Comparison of ENCODE assay signal across 9 mouse cellular contexts in genomic region chr11:67085489-67085888, GRCm38 (mm10). TPM values are rescaled to one million over a fixed set of nuclear protein-coding genes. Genes with fewer than 3 reads are reported as not detected.
DNase-seq lines count a peak whose midpoint lies in the region; ATAC-seq lines count a peak whose summit lies in the region.
"Had no signal": no experiment of that assay in that cellular context is flagged by ENCODE, and none has a peak within 500 bp of the region (broad histone marks: within the 10 kb centered on the region; RNA-seq: fewer than 3 reads in every experiment).

No protein-coding gene starts in this region.

- H3K4me3 ChIP-seq in heart, embryonic 12.5 days = no peak overlapping the region

- H3K27ac ChIP-seq in heart, embryonic 12.5 days (ENCODE audit: poor library complexity, severe bottlenecking) = no peak overlapping the region
- H3K27ac ChIP-seq: macrophage had no signal

- ATAC-seq in heart, embryonic 12.5 days (ENCODE audit: insufficient number of reproducible peaks, low FRiP score) = no peak
- ATAC-seq in megakaryocyte, adult 5-6 weeks (ENCODE audit: poor library complexity, severe bottlenecking) = peak; percentile 92

- no peak overlapping the region for H3K9ac ChIP-seq in heart, embryonic 12.5 days

- no peaks in the 10 kb centered on the region for H3K9me3 ChIP-seq in heart, embryonic 12.5 days (replicated peaks)

- no peaks in the 10 kb centered on the region for H3K36me3 ChIP-seq in heart, embryonic 12.5 days

- intact Hi-C loops in gastrocnemius, postnatal 14 days (cut with DNase I; ENCODE audit: low total_unique reads) = no loop called here

- peak; percentile 24 to 57 for DNase-seq in heart, adult 9 months (ENCODE audit: low spot score in 2 of 2)
- peak; percentile 86 for DNase-seq in R1 (ENCODE audit: low read depth, low spot score)
- peak; percentile 62 for DNase-seq in cerebellum, adult 9-11 months
- DNase-seq in gastrocnemius, postnatal 14 days = peak; percentile 68
- DNase-seq in layer of hippocampus, adult 9-11 months = peak; percentile 73
- DNase-seq in spleen, adult 12 weeks (ENCODE audit: low spot score) = peak; percentile 36

- H3K4me1 ChIP-seq in heart, embryonic 12.5 days (replicated peaks) = peaks cover 12% of the 10 kb centered on the region

- no peak overlapping the region for H3K4me2 ChIP-seq in heart, embryonic 12.5 days

- H3K27me3 ChIP-seq in heart, embryonic 12.5 days (replicated peaks) = peaks cover 59% of the 10 kb centered on the region

- 5% methylated on average over 6 of the region's 6 CpGs for WGBS in heart, embryonic 12.5 days

RNA-seq across cellular contexts. Expression of gene Myh3, which starts 7.4 kb away (rescaled TPM):
- 0.47 and 0.55 TPM in 2 replicates for polyA plus RNA-seq in heart, embryonic 12.5 days (2016; fragmentation: Nextera tagmentation; extraction: Ambion mirVana)
- 10 to 100 TPM; 33.8 to 49.2 TPM for total RNA-seq in gastrocnemius, postnatal 14 days (2021)
- 0.07 TPM in 1 of 2 replicates, not detected in the other for total RNA-seq in megakaryocyte, adult 5-6 weeks (2015)
- total RNA-seq in megakaryocyte, adult 5-6 weeks (2017) = not detected in 2 replicates

RNA-seq across cellular contexts. Expression of gene Sco1, which starts 33.0 kb away (rescaled TPM):
- 24.3 and 25.8 TPM in 2 replicates for polyA plus RNA-seq in heart, embryonic 12.5 days (2016; fragmentation: Nextera tagmentation; extraction: Ambion mirVana)
- total RNA-seq in gastrocnemius, postnatal 14 days (2021) = 1 to 10 TPM; 8.5 to 8.6 TPM
- 5.5 and 6.7 TPM in 2 replicates for total RNA-seq in megakaryocyte, adult 5-6 weeks (2015)
- total RNA-seq in megakaryocyte, adult 5-6 weeks (2017) = 19.1 and 20.6 TPM in 2 replicates

RNA-seq across cellular contexts. Expression of gene Adprm, which starts 33.1 kb away (rescaled TPM):
- 20.1 and 21.2 TPM in 2 replicates for polyA plus RNA-seq in heart, embryonic 12.5 days (2016; fragmentation: Nextera tagmentation; extraction: Ambion mirVana)
- 1 to 10 TPM; 5.6 to 7.8 TPM for total RNA-seq in gastrocnemius, postnatal 14 days (2021)
- 37.3 and 38.8 TPM in 2 replicates for total RNA-seq in megakaryocyte, adult 5-6 weeks (2015)
- total RNA-seq in megakaryocyte, adult 5-6 weeks (2017) = 28.5 and 37.2 TPM in 2 replicates

Comparison
In these comparisons a context has a peak if more than half of its experiments do, and no peak if none do; other contexts are left out.
1. DNase-seq: peak in every context shown above with its lines; median percentile 86 in R1; 73 in layer of hippocampus, adult 9-11 months; 68 in gastrocnemius, postnatal 14 days; 62 in cerebellum, adult 9-11 months; 40 in heart, adult 9 months; 36 in spleen, adult 12 weeks.
2. RNA of gene Myh3, which starts 7.4 kb away (total RNA-seq): 33.8 to 49.2 TPM in gastrocnemius, postnatal 14 days; 0.07 TPM in megakaryocyte, adult 5-6 weeks; every median in the first group is over 10 times any median in the second.